Mouse (Mus musculus) heart, embryonic 10.5 days (tissue): ENCODE results near the gene Agbl4. TPM values are rescaled to one million over a fixed set of nuclear protein-coding genes. Genes with fewer than 3 reads are reported as not detected.

Experiments used
- DNase-seq: peaks from one replicate; pipeline ENCODE4 v3.0.0-alpha.2; 2017; ENCODE audit warnings: low spot score
- H3K27ac ChIP-seq: fragments of 300-500 bp; sonication (generic); 2 replicates; pipeline ENCODE4 v1.5.1; 2016; ENCODE audit warnings: mild to moderate bottlenecking
- H3K27me3 ChIP-seq: fragments of 300-500 bp; sonication (generic); 2 replicates; pipeline ENCODE4 v1.6.1; 2016; ENCODE audit warnings: mild to moderate bottlenecking; ENCODE audit not compliant: poor library complexity, insufficient read depth, severe bottlenecking
- H3K36me3 ChIP-seq: fragments of 300-500 bp; sonication (generic); 2 replicates; pipeline ENCODE4 v1.6.1; 2016; ENCODE audit warnings: mild to moderate bottlenecking, moderate library complexity
- H3K4me1 ChIP-seq: fragments of 300-500 bp; sonication (generic); 2 replicates; pipeline ENCODE4 v1.6.1; 2016; ENCODE audit warnings: mild to moderate bottlenecking
- H3K4me3 ChIP-seq: fragments of 300-500 bp; sonication (generic); 2 replicates; pipeline ENCODE4 v1.5.1; 2016; ENCODE audit warnings: mild to moderate bottlenecking, moderate library complexity
- H3K9me3 ChIP-seq: fragments of 300-500 bp; sonication (generic); 2 replicates; pipeline ENCODE4 v1.6.1; 2016; ENCODE audit warnings: mild to moderate bottlenecking, moderate library complexity
- WGBS: fragments of 180-500 bp; shearing (Covaris S2); methylation state at CpG from one replicate; pipeline ENCODE4 v1.1.7; 2016; 5-methylcytosine and 5-hydroxymethylcytosine counted together
- polyA plus RNA-seq: library from polyadenylated mRNA; unstranded; fragments of >200 nt; fragmentation: Nextera tagmentation; extraction: Ambion mirVana; gene quantifications from 2 replicates; pipeline ENCODE4 v1.2.1, GENCODE M21; 2016

The Agbl4 gene
- polyA plus RNA-seq, 1 experiment from 2014 or later: 0.23 TPM

- Histone ChIP-seq H3K4me3 (no peak overlapping the region), H3K27ac (no peak overlapping the region), H3K27me3 (no peaks in the 10 kb centered on the region), H3K36me3 (peaks cover 22% of the 10 kb centered on the region), H3K9me3 (no peaks in the 10 kb centered on the region), H3K4me1 (peaks cover 24% of the 10 kb centered on the region; the same call in 1 of the 2 replicates)
- 91% methylated on average over 3 of the region's 3 CpGs for WGBS
- no peak for DNase-seq
Measured at GRCm38 (mm10) chr4:111420031-111420430, 1022.6 kb downstream of the Agbl4 start.

GRCm38 (mm10) chr4:111420955-111421354 is 1023.5 kb downstream of the Agbl4 start:
- no peaks in the 10 kb centered on the region for H3K9me3 ChIP-seq
- H3K36me3 ChIP-seq: peaks cover 27% of the 10 kb centered on the region
- no peaks in the 10 kb centered on the region for H3K27me3 ChIP-seq
- no peak overlapping the region for H3K27ac ChIP-seq
- 90% methylated on average over 4 of the region's 4 CpGs for WGBS
- H3K4me3 ChIP-seq: no peak overlapping the region
- DNase-seq: no peak
- peaks cover 21% of the 10 kb centered on the region; the same call in 1 of the 2 replicates for H3K4me1 ChIP-seq

- Histone ChIP-seq H3K27ac (no peak overlapping the region), H3K4me3 (no peak overlapping the region), H3K4me1 (peaks cover 14% of the 10 kb centered on the region; the same call in 1 of the 2 replicates), H3K36me3 (peaks cover 27% of the 10 kb centered on the region), H3K27me3 (no peaks in the 10 kb centered on the region), H3K9me3 (no peaks in the 10 kb centered on the region)
- WGBS: 74% methylated on average over 6 of the region's 6 CpGs
- DNase-seq: no peak
Measured at GRCm38 (mm10) chr4:111421785-111422184, 1024.3 kb downstream of the Agbl4 start.

GRCm38 (mm10) chr4:111424371-111424950 is 1027.0 kb downstream of the Agbl4 start:
- Histone ChIP-seq H3K36me3 (peaks cover 10% of the 10 kb centered on the region), H3K4me3 (no peak overlapping the region), H3K27ac (no peak overlapping the region), H3K9me3 (no peaks in the 10 kb centered on the region), H3K4me1 (peaks cover 14% of the 10 kb centered on the region; the same call in 1 of the 2 replicates), H3K27me3 (no peaks in the 10 kb centered on the region)
- WGBS: 86% methylated on average over 1 of the region's 1 CpGs
- no peak for DNase-seq

GRCm38 (mm10) chr4:111425170-111425569 is 1027.7 kb downstream of the Agbl4 start:
- Histone ChIP-seq H3K4me3 (no peak overlapping the region), H3K36me3 (peaks cover 7% of the 10 kb centered on the region), H3K27me3 (no peaks in the 10 kb centered on the region), H3K4me1 (peaks cover 14% of the 10 kb centered on the region; the same call in 1 of the 2 replicates), H3K9me3 (no peaks in the 10 kb centered on the region), H3K27ac (no peak overlapping the region)
- WGBS: 44% methylated on average over 6 of the region's 6 CpGs
- no peak for DNase-seq

GRCm38 (mm10) chr4:111431186-111431585 is 1033.7 kb downstream of the Agbl4 start:
- H3K36me3 ChIP-seq: peaks cover 43% of the 10 kb centered on the region
- no peak for DNase-seq
- H3K27me3 ChIP-seq: no peaks in the 10 kb centered on the region
- H3K4me1 ChIP-seq: no peaks in the 10 kb centered on the region
- H3K4me3 ChIP-seq: no peak overlapping the region
- no peak overlapping the region for H3K27ac ChIP-seq
- WGBS: 85% methylated on average over 2 of the region's 2 CpGs
- H3K9me3 ChIP-seq: no peaks in the 10 kb centered on the region

GRCm38 (mm10) chr4:111432013-111432412 is 1034.6 kb downstream of the Agbl4 start:
- Histone ChIP-seq H3K27me3 (no peaks in the 10 kb centered on the region), H3K4me1 (no peaks in the 10 kb centered on the region), H3K36me3 (peaks cover 51% of the 10 kb centered on the region), H3K9me3 (no peaks in the 10 kb centered on the region), H3K27ac (no peak overlapping the region), H3K4me3 (no peak overlapping the region)
- WGBS: 74% methylated on average over 5 of the region's 5 CpGs
- no peak for DNase-seq

- peaks cover 55% of the 10 kb centered on the region for H3K36me3 ChIP-seq
- H3K27ac ChIP-seq: no peak overlapping the region
- 89% methylated on average over 5 of the region's 5 CpGs for WGBS
- no peaks in the 10 kb centered on the region for H3K9me3 ChIP-seq
- no peaks in the 10 kb centered on the region for H3K4me1 ChIP-seq
- no peak for DNase-seq
- no peaks in the 10 kb centered on the region for H3K27me3 ChIP-seq
- H3K4me3 ChIP-seq: no peak overlapping the region
Measured at GRCm38 (mm10) chr4:111432417-111432816, 1035.0 kb downstream of the Agbl4 start.

- no peaks in the 10 kb centered on the region for H3K9me3 ChIP-seq
- no peak overlapping the region for H3K27ac ChIP-seq
- 73% methylated on average over 1 of the region's 1 CpGs for WGBS
- 0 out of 2 replicates have a peak, but pooled peaks cover 3% of the 10 kb centered on the region for H3K4me1 ChIP-seq
- no peak overlapping the region for H3K4me3 ChIP-seq
- no peaks in the 10 kb centered on the region for H3K27me3 ChIP-seq
- peaks cover 13% of the 10 kb centered on the region for H3K36me3 ChIP-seq
- DNase-seq: no peak
Measured at GRCm38 (mm10) chr4:111441709-111442108, 1044.2 kb downstream of the Agbl4 start.

- DNase-seq: no peak
- Histone ChIP-seq H3K27ac (no peak overlapping the region), H3K9me3 (no peaks in the 10 kb centered on the region), H3K27me3 (no peaks in the 10 kb centered on the region), H3K4me3 (no peak overlapping the region), H3K36me3 (0 out of 2 replicates have a peak, but pooled peaks cover 7% of the 10 kb centered on the region), H3K4me1 (0 out of 2 replicates have a peak, but pooled peaks cover 3% of the 10 kb centered on the region)
- WGBS: 71% methylated on average over 1 of the region's 1 CpGs
Measured at GRCm38 (mm10) chr4:111442435-111443238, 1045.2 kb downstream of the Agbl4 start.

- WGBS: 85% methylated on average over 10 of the region's 10 CpGs
Measured at GRCm38 (mm10) chr4:111443906-111444615, 1046.6 kb downstream of the Agbl4 start.

GRCm38 (mm10) chr4:111444616-111445160 is 1047.2 kb downstream of the Agbl4 start:
- WGBS: 78% methylated on average over 1 of the region's 1 CpGs
- H3K36me3 ChIP-seq: 0 out of 2 replicates have a peak, but pooled peaks cover 3% of the 10 kb centered on the region
- H3K4me3 ChIP-seq: no peak overlapping the region
- H3K27ac ChIP-seq: no peak overlapping the region
- DNase-seq: no peak
- no peaks in the 10 kb centered on the region for H3K9me3 ChIP-seq
- 0 out of 2 replicates have a peak, but pooled peaks cover 6% of the 10 kb centered on the region for H3K4me1 ChIP-seq
- H3K27me3 ChIP-seq: no peaks in the 10 kb centered on the region

More at GRCm38 (mm10) chr4:111443906-111444615, 1046.6 kb downstream of the Agbl4 start:
- no peaks in the 10 kb centered on the region for H3K27me3 ChIP-seq
- H3K36me3 ChIP-seq: 0 out of 2 replicates have a peak, but pooled peaks cover 3% of the 10 kb centered on the region
- H3K9me3 ChIP-seq: no peaks in the 10 kb centered on the region
- DNase-seq: no peak
- 0 out of 2 replicates have a peak overlapping the region, but pooled peaks have one; percentile 42 for H3K27ac ChIP-seq
- 0 out of 2 replicates have a peak, but pooled peaks cover 3% of the 10 kb centered on the region for H3K4me1 ChIP-seq
- H3K4me3 ChIP-seq: no peak overlapping the region
